Mouse (Mus musculus) G1E (cell line): ENCODE results near the gene Agr2.

Source experiments
- CTCF ChIP-seq: IDR thresholded peaks from 2 replicates; pipeline ENCODE4 v1.5.1; 2012; ENCODE audit warnings: low read depth, low read length, inconsistent platforms, mixed read lengths
- GATA1 ChIP-seq: IDR thresholded peaks from 2 replicates; pipeline ENCODE4 v1.6.1; 2012; ENCODE audit warnings: borderline replicate concordance, low read length, inconsistent platforms, mixed read lengths
- POLR2AphosphoS5 ChIP-seq: IDR thresholded peaks from 2 replicates; pipeline ENCODE4 v1.6.1; 2012; ENCODE audit warnings: low read depth, low read length, inconsistent platforms; ENCODE audit not compliant: insufficient replicate concordance
- TAL1 ChIP-seq: conservative IDR thresholded peaks from 2 replicates; pipeline ENCODE4 v1.6.1; 2012; ENCODE audit warnings: low read depth, low read length, inconsistent platforms, mixed read lengths

DNA sequence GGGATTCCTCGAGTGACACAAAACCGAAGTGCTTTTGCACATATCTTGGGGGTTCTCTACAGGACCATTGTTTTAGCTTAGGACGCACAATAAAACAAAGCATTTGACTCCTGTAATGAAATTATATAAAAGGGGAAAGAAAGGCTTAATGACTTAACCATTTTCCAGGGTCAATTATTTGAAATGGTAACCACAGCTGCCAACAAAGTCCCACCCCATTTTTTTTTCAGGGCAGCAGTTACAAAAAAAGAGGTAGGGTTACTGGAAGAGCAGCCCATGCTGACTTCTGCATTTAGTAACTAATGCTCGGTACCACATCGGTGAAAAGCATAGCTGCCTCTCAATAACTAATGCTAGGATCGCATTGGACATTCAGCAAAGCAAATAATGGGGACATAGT lies 42.8 kb downstream of the Agr2 start:
- no peak for TF ChIP-seq CTCF
- TF ChIP-seq TAL1 = no peak
- TF ChIP-seq POLR2AphosphoS5 = no peak
- TF ChIP-seq GATA1 = no peak
